Mouse (Mus musculus): ENCODE measurements around the gene Mlh1. TPM values are rescaled to one million over a fixed set of nuclear protein-coding genes. Genes with fewer than 3 reads are reported as not detected.

Gene Mlh1
- polyA plus RNA-seq, 1 experiment from 2014 or later: 47.4 TPM

- ATAC-seq (ENCODE audit: low FRiP score, low read depth): peak; percentile 88
- H3K27me3 ChIP-seq: no peaks in the 10 kb centered on the region
- H3K4me3 ChIP-seq: no peak overlapping the region
- H3K4me1 ChIP-seq: peaks cover 10% of the 10 kb centered on the region
- peaks cover 11% of the 10 kb centered on the region; the same call in 1 of the 2 replicates for H3K36me3 ChIP-seq
- H3K9ac ChIP-seq (replicated peaks): no peak overlapping the region
- H3K9me3 ChIP-seq: no peaks in the 10 kb centered on the region
- no peak overlapping the region for H3K4me2 ChIP-seq (replicated peaks)
- 22% methylated on average over 4 of the region's 4 CpGs for WGBS
- no peak overlapping the region for H3K27ac ChIP-seq (replicated peaks)
These were observed 86.7 kb downstream of the Mlh1 start for GRCm38 (mm10) chr9:111184929-111185328.

- Histone ChIP-seq H3K27ac (replicated peaks) (no peak overlapping the region), H3K4me1 (peaks cover 10% of the 10 kb centered on the region), H3K27me3 (no peaks in the 10 kb centered on the region), H3K9ac (replicated peaks) (no peak overlapping the region), H3K4me2 (replicated peaks) (no peak overlapping the region), H3K36me3 (no peaks in the 10 kb centered on the region), H3K4me3 (no peak overlapping the region), H3K9me3 (no peaks in the 10 kb centered on the region)
- no peak for ATAC-seq (ENCODE audit: low FRiP score, low read depth)
- 89% methylated on average over 3 of the region's 3 CpGs for WGBS
These were observed 89.4 kb downstream of the Mlh1 start for GRCm38 (mm10) chr9:111182176-111182575.

GRCm38 (mm10) chr9:111178971-111179370 lies 92.6 kb downstream of the Mlh1 start:
- Histone ChIP-seq H3K4me2 (replicated peaks) (no peak overlapping the region), H3K27ac (replicated peaks) (no peak overlapping the region), H3K4me1 (no peaks in the 10 kb centered on the region), H3K9ac (replicated peaks) (no peak overlapping the region), H3K36me3 (no peaks in the 10 kb centered on the region), H3K9me3 (no peaks in the 10 kb centered on the region), H3K4me3 (no peak overlapping the region), H3K27me3 (no peaks in the 10 kb centered on the region)
- no peak for ATAC-seq (ENCODE audit: low FRiP score, low read depth)
- 85% methylated on average over 5 of the region's 5 CpGs for WGBS

Other genes with a start within 250 kb of the Mlh1 start
- 1.3 and 1.5 TPM in 2 replicates for gene Ccrl2, start 214.3 kb downstream of the Mlh1 start, polyA plus RNA-seq (2016; fragmentation: Nextera tagmentation; extraction: Ambion mirVana)
- gene Lrrfip2, start 154.2 kb downstream of the Mlh1 start, polyA plus RNA-seq (2016; fragmentation: Nextera tagmentation; extraction: Ambion mirVana): 50.5 and 53.6 TPM in 2 replicates
- 47.3 and 51.5 TPM in 2 replicates for gene Epm2aip1, start 138 bp upstream of the Mlh1 start, polyA plus RNA-seq (2016; fragmentation: Nextera tagmentation; extraction: Ambion mirVana)
- 1.7 and 1.9 TPM in 2 replicates for gene Trank1, start 39.9 kb upstream of the Mlh1 start, polyA plus RNA-seq (2016; fragmentation: Nextera tagmentation; extraction: Ambion mirVana)
- 0.85 and 1.0 TPM in 2 replicates for gene Dclk3, start 167.3 kb upstream of the Mlh1 start, polyA plus RNA-seq (2016; fragmentation: Nextera tagmentation; extraction: Ambion mirVana)